Mouse (Mus musculus) hindbrain, postnatal 0 days (tissue): ENCODE results near the gene Astl. TPM values are rescaled to one million over a fixed set of nuclear protein-coding genes. Genes with fewer than 3 reads are reported as not detected.

ENCODE experiments used
- ATAC-seq: fragments of 200-750 bp; cut with Nextera tagmentation; 2 replicates; pipeline ENCODE4 v1.8.0; 2017; ENCODE audit warnings: mild to moderate bottlenecking, moderate TSS enrichment, moderate library complexity
- DNase-seq: peaks from one replicate; pipeline ENCODE4 v3.0.0-alpha.2; 2015; ENCODE audit warnings: low spot score
- H3K27ac ChIP-seq: fragments of 300-500 bp; sonication (generic); 2 replicates; pipeline ENCODE4 v1.5.1; 2014; ENCODE audit warnings: mild to moderate bottlenecking
- H3K27me3 ChIP-seq: fragments of 300-500 bp; sonication (generic); 2 replicates; pipeline ENCODE4 v1.6.1; 2014; ENCODE audit warnings: low read length, mixed read lengths; ENCODE audit not compliant: insufficient read depth
- H3K36me3 ChIP-seq: fragments of 300-500 bp; sonication (generic); 2 replicates; pipeline ENCODE4 v1.6.1; 2014; ENCODE audit warnings: low read length, mixed read lengths; ENCODE audit not compliant: insufficient read depth
- H3K4me1 ChIP-seq: fragments of 300-500 bp; sonication (generic); 2 replicates; pipeline ENCODE4 v1.6.1; 2014; ENCODE audit warnings: antibody characterized with exemption, low read length, mixed read lengths; ENCODE audit not compliant: insufficient read depth
- H3K4me2 ChIP-seq: fragments of 300-500 bp; sonication (generic); 2 replicates; pipeline ENCODE4 v1.6.1; 2014; ENCODE audit warnings: low read depth, mild to moderate bottlenecking, low read length, moderate library complexity, mixed read lengths
- H3K4me3 ChIP-seq: fragments of 300-500 bp; sonication (generic); 2 replicates; pipeline ENCODE4 v1.5.1; 2014; ENCODE audit warnings: low read length
- H3K9ac ChIP-seq: fragments of 300-500 bp; sonication (generic); replicated peaks from 2 replicates; pipeline ENCODE4 v1.6.1; 2014; ENCODE audit warnings: mild to moderate bottlenecking, low read length, moderate library complexity, mixed read lengths
- H3K9me3 ChIP-seq: fragments of 300-500 bp; sonication (generic); 2 replicates; pipeline ENCODE4 v1.6.1; 2016; ENCODE audit warnings: low read length, mixed read lengths
- CTCF ChIP-seq: IDR thresholded peaks from 2 replicates; pipeline ENCODE4 v1.5.1; 2016; ENCODE audit warnings: antibody characterized with exemption, control low read depth, low read depth
- WGBS: fragments of 180-500 bp; shearing (Covaris S2); extraction: QIAGEN DNeasy Blood & Tissue Kit; methylation state at CpG from one replicate; pipeline ENCODE4 v1.1.7; 2014; 5-methylcytosine and 5-hydroxymethylcytosine counted together
- polyA plus RNA-seq: library from polyadenylated mRNA; unstranded; fragments of >200 nt; fragmentation: Nextera tagmentation; extraction: Ambion mirVana; gene quantifications from 2 replicates; pipeline ENCODE4 v1.2.1, GENCODE M21; 2015
- total RNA-seq: library from RNA; depleted of rRNA; stranded (reverse); fragments of >200 nt; gene quantifications from 2 replicates; pipeline ENCODE4 v1.2.3, GENCODE M21; 2014

Astl gene
- total and polyA plus RNA-seq, 2 experiments from 2014 or later = not detected

GRCm38 (mm10) chr2:127363282-127363652, 24.8 kb downstream of the Astl start:
- Histone ChIP-seq H3K27me3 (peaks cover 54% of the 10 kb centered on the region), H3K4me1 (0 out of 2 replicates have a peak, but pooled peaks cover 7% of the 10 kb centered on the region), H3K9me3 (no peaks in the 10 kb centered on the region), H3K36me3 (no peaks in the 10 kb centered on the region), H3K4me2 (peak overlapping the region; percentile 67), H3K9ac (no peak overlapping the region), H3K27ac (no peak overlapping the region), H3K4me3 (peak overlapping the region; percentile 39)
- 0 out of 2 replicates have a peak, but pooled peaks have one; percentile 22 for ATAC-seq
- no peak for DNase-seq
- WGBS = under 1% methylated on average over 28 of the region's 28 CpGs
- no peak for TF ChIP-seq CTCF

- Histone ChIP-seq H3K27me3 (peaks cover 54% of the 10 kb centered on the region), H3K9me3 (no peaks in the 10 kb centered on the region), H3K4me3 (peak overlapping the region; percentile 39), H3K4me1 (0 out of 2 replicates have a peak, but pooled peaks cover 7% of the 10 kb centered on the region), H3K9ac (0 out of 2 replicates have a peak overlapping the region, but pooled peaks have one; percentile 4), H3K36me3 (no peaks in the 10 kb centered on the region), H3K27ac (no peak overlapping the region), H3K4me2 (peak overlapping the region; percentile 67)
- DNase-seq (no peak), ATAC-seq (0 out of 2 replicates have a peak, but pooled peaks have one; percentile 11)
- TF ChIP-seq CTCF = no peak
- WGBS = 5% methylated on average over 20 of the region's 20 CpGs
These were observed 25.3 kb downstream of the Astl start for GRCm38 (mm10) chr2:127363696-127364095.

- H3K9me3 ChIP-seq = no peaks in the 10 kb centered on the region
- H3K4me1 ChIP-seq = 0 out of 2 replicates have a peak, but pooled peaks cover 7% of the 10 kb centered on the region
- peaks cover 54% of the 10 kb centered on the region for H3K27me3 ChIP-seq
- 26% methylated on average over 8 of the region's 8 CpGs for WGBS
- H3K4me3 ChIP-seq = no peak overlapping the region
- no peak for TF ChIP-seq CTCF
- H3K27ac ChIP-seq = no peak overlapping the region
- H3K4me2 ChIP-seq = peak overlapping the region; percentile 67; the same call in 1 of the 2 replicates
- no peak for ATAC-seq
- H3K36me3 ChIP-seq = no peaks in the 10 kb centered on the region
- H3K9ac ChIP-seq = no peak overlapping the region
- DNase-seq = no peak
These were observed 26.0 kb downstream of the Astl start for GRCm38 (mm10) chr2:127364452-127364851.

- WGBS = 76% methylated on average over 10 of the region's 10 CpGs
- peaks cover 39% of the 10 kb centered on the region for H3K27me3 ChIP-seq
- ATAC-seq (no peak), DNase-seq (no peak)
- TF ChIP-seq CTCF = no peak
- H3K9ac ChIP-seq = no peak overlapping the region
- no peak overlapping the region for H3K4me2 ChIP-seq
- no peaks in the 10 kb centered on the region for H3K36me3 ChIP-seq
- H3K27ac ChIP-seq = no peak overlapping the region
- H3K9me3 ChIP-seq = no peaks in the 10 kb centered on the region
- no peak overlapping the region for H3K4me3 ChIP-seq
- H3K4me1 ChIP-seq = 0 out of 2 replicates have a peak, but pooled peaks cover 7% of the 10 kb centered on the region
These were observed 28.8 kb downstream of the Astl start for GRCm38 (mm10) chr2:127367126-127367820.

- 65% methylated on average over 5 of the region's 5 CpGs for WGBS
- H3K9ac ChIP-seq = no peak overlapping the region
- no peak overlapping the region for H3K27ac ChIP-seq
- ATAC-seq = no peak
- no peak overlapping the region for H3K4me3 ChIP-seq
- no peak for DNase-seq
- no peak overlapping the region for H3K4me2 ChIP-seq
- no peaks in the 10 kb centered on the region for H3K4me1 ChIP-seq
- no peaks in the 10 kb centered on the region for H3K9me3 ChIP-seq
- no peak for TF ChIP-seq CTCF
- H3K36me3 ChIP-seq = no peaks in the 10 kb centered on the region
- H3K27me3 ChIP-seq = peaks cover 17% of the 10 kb centered on the region
These were observed 31.4 kb downstream of the Astl start for GRCm38 (mm10) chr2:127369703-127370376.

GRCm38 (mm10) chr2:127370561-127371483, 32.4 kb downstream of the Astl start:
- H3K27me3 ChIP-seq = peaks cover 8% of the 10 kb centered on the region; the same call in 1 of the 2 replicates
- TF ChIP-seq CTCF = no peak
- DNase-seq (no peak), ATAC-seq (no peak)
- 42% methylated on average over 9 of the region's 9 CpGs for WGBS
- peaks cover 3% of the 10 kb centered on the region; the same call in 1 of the 2 replicates for H3K4me1 ChIP-seq
- H3K36me3 ChIP-seq = no peaks in the 10 kb centered on the region
- H3K4me3 ChIP-seq = no peak overlapping the region
- H3K9me3 ChIP-seq = no peaks in the 10 kb centered on the region
- H3K9ac ChIP-seq = no peak overlapping the region
- H3K27ac ChIP-seq = no peak overlapping the region
- no peak overlapping the region for H3K4me2 ChIP-seq
